Mouse (Mus musculus) spleen, postnatal 4 days (tissue): ENCODE data around the gene Mrpl2.

Experiments
- DNase-seq, 2 experiments: peaks; one replicate each; pipeline ENCODE4 v3.0.0; 2022; ENCODE audit warnings: low spot score in 2 of 2

Mrpl2 gene

GRCm38 (mm10) chr17:46627409-46627808 lies 18.6 kb upstream of the Mrpl2 start:
- no peak for DNase-seq

DNA sequence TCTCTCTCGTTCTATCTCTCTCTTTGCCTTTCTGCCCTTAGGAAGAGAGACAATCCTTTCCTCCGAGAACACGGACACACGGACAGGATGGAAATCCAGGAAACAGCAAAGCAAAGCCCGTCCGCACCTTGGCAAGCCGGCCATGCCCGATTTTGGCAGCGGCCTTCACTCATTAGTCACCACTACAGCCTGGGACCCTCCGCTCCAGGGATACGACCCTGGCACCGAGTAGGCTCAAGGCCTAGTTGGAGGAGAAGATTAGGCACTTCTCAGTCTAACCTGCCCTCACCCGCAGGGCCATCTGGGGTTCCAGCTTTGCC lies 17.6 kb upstream of the Mrpl2 start:
- no peak for DNase-seq

DNA sequence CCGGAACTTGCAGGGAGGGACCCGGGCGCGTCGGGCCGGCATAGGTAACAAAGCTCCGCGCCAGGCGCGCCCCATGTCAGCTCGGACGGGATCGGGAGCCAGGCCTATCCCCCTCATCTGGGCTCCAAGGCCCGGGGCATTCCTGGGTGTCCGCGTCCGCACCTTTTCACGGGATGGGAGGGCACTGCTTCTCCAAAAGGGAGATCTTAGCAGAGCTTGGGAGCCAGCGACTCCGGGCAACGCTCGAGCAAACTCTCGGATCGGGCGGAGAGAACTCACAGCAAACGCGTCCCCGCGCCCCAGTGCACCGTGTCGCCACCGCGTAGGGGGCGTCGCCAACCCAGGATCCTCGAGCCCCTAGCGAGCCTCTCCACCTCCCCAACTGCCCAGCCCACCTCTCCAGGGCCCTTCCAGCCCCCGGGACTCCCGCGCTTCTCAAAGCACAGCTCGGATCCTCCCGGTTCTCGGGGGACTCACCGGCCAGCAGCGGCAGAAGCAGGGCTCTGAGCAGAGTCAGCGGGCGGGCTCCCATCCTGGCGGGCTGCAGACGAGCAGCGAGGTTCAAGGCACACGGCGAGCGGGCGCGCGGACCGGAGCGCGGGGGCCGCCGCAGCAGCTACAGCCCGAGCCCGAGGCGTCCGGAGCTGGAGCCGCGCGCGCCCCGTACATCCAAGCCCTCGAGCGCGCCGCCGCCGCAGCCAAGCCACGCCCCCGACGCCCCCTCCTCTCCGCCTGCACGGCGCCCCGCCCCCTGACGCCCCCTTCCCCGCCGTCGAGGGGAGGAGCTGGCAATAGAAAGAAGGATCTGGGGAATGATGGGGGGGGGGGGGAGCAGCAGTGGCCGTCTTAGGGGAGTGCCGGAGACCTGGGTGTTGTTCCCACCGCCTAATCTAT lies 17.0 kb upstream of the Mrpl2 start, which contains the start of gene Ptk7:
Gene Ptk7 (minus strand): TSS at position 714 of the 894 bp plus-strand sequence.
- DNase-seq: peak; percentile 45 to 69

GRCm38 (mm10) chr17:46629685-46630441 lies 16.2 kb upstream of the Mrpl2 start:
- peak in 1 of 2 experiments; percentile 34 for DNase-seq

DNA sequence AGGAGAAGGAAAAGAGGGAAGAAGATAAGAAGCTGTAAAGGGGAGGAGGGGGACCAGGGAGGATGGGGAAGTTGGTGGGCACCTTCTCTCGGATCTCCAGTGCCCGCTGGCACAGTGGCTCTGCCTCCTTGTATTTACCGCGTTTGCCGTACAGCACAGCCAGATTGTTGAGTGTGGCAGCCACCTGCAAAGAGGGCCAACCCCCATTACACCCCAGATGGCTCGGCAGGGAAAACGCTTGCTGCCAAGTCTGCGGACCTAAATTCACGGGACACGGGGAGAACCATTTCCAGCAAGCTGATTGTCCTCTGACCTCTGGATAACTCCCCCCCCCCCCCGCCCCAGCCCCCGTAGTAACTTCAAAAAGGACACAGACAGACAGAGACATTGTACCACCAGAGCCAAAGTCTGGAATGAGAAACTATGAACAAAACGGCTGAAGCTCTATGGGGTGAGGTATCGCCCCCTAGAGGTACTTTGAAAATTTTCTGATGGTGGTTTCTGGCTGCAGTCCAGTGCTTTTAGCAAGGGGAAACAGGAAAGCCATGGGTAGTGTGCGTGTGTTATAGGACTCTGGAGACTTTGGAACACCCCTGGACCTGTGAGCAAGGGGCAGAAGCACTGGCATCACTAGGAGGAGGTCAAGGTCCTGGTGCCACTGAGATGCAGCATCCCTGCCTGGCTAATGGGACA lies 9.1 kb upstream of the Mrpl2 start:
- peak in 1 of 2 experiments; percentile 36 for DNase-seq

DNA sequence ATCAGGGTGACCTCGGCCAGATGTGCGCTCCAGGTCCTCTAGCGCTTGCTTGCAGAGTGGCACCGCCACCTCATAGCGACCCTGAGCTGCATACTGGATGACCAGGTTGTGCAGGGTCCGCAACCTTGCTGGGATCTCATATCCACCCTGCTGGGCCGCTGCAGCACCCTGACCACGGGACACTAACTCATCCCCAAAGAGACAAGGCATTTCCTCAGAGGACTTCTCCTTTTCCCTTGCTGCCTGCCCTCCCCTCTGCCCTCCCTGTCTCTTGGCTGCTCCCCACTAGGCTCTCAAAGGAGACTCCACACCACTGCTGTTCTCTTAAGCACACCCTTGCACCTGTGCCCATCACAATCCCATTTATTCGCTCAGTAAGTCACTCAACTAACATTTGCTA lies 6.1 kb upstream of the Mrpl2 start:
- no peak for DNase-seq

DNA sequence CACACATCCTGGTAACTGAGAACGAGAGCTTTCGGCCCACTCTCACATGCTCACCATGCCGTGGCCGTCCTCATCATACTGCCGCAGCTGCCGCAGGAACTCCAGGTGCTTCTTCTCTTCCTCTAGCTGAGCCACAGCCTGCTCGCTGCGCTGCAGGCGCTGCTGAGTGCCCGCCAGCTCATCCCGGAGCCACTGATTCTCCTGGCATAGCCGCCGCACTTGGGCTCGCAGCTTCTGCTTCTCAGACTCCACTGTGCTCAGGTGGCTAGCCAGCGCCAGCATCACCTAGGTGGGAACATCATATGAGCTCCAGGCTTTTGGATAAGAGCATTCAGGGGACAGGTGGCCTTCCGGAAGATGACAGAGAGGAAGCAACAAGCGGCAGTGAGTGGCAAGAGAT lies 4.0 kb upstream of the Mrpl2 start:
- DNase-seq: no peak

GRCm38 (mm10) chr17:46644152-46644805 lies 1.8 kb upstream of the Mrpl2 start:
- DNase-seq: no peak

GRCm38 (mm10) chr17:46644916-46645475 lies 1.0 kb upstream of the Mrpl2 start:
- no peak for DNase-seq

GRCm38 (mm10) chr17:46646322-46646662 lies 263 bp downstream of the Mrpl2 start:
- no peak for DNase-seq

DNA sequence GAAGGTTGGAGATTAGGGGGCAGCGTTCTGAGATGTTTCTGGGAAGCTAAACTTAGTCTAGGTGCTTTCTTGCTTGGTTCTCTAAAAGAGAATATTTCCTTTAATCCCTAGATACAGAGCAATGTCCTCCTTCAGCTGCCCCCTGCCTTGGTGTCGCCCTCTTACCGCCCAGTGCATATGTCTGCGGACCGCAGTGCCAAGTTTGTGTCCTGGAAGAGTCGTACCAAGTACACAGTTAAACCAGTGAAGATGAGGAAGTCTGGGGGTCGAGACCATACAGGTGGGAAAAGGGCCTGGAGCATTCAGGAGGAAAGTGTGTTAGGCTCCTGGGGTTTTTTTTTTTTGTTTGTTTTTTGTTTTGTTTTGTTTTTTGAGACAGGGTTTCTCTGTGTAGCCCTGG lies 1.2 kb downstream of the Mrpl2 start:
- DNase-seq: no peak

- no peak for DNase-seq
Measured at GRCm38 (mm10) chr17:46648436-46648835, 2.4 kb downstream of the Mrpl2 start.

GRCm38 (mm10) chr17:46649811-46650210 lies 3.8 kb downstream of the Mrpl2 start:
- DNase-seq: peak in 1 of 2 experiments; percentile 62

- DNase-seq: peak; percentile 83 to 91
Measured at GRCm38 (mm10) chr17:46650232-46651031, 4.4 kb downstream of the Mrpl2 start, which contains the start of gene Cul7. TSS of gene Cul7 (plus strand) at chr17:46650337.

GRCm38 (mm10) chr17:46651292-46651691 lies 5.3 kb downstream of the Mrpl2 start:
- peak in 1 of 2 experiments; percentile 59 for DNase-seq

DNA sequence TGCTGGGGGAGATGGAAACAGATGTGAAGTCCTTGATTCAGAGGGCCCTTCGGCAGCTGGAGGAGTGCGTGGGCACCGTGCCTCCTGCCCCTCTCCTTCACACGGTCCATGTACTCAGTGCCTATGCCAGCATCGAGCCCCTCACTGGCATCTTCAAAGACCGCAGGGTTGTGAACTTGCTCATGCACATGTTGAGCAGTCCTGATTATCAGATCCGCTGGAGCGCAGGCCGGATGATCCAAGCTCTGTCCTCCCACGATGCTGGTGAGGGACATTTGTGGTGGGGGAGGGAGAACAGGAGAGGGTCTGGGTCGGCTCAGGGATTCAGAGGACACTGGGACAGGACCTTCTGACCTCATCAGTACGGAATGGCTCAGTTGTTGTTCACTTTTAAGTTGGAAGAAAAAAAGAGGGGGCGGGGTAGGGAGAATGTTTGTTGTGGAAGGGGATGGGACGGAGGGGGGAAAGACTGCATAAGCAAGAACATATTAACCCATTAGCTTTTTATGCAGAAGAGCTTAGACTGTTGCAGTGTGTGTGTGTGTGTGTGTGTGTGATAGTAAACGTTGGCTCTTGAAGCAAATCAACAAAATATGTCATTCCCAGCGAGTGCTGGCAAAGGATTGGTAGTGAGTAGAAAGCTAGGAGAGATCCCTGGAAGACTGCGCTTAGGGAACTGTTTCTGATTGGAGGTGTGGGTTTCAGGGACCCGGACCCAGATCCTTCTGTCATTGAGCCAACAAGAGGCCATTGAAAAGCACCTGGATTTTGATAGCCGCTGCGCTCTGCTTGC lies 5.9 kb downstream of the Mrpl2 start:
- peak in 1 of 2 experiments; percentile 60 for DNase-seq

GRCm38 (mm10) chr17:46656054-46656453 lies 10.0 kb downstream of the Mrpl2 start:
- no peak for DNase-seq

DNA sequence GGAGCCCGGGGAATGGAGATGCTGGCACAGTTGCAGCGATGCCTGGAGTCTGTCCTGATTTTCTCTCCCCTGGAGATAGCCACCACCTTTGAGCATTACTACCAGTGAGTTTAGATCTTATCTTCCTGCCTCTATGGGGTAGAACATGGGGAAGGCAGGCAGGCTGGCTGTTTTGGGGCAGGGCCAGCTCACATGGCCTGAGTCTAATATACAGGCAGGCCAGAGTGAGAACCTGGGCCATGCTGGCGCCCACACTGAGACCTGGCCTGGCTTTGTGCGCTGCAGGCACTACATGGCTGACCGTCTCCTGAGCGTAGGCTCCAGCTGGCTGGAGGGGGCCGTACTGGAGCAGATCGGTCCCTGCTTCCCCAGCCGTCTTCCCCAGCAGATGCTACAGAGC lies 15.3 kb downstream of the Mrpl2 start:
- no peak for DNase-seq

GRCm38 (mm10) chr17:46661981-46662380 lies 16.0 kb downstream of the Mrpl2 start:
- DNase-seq: no peak

DNA sequence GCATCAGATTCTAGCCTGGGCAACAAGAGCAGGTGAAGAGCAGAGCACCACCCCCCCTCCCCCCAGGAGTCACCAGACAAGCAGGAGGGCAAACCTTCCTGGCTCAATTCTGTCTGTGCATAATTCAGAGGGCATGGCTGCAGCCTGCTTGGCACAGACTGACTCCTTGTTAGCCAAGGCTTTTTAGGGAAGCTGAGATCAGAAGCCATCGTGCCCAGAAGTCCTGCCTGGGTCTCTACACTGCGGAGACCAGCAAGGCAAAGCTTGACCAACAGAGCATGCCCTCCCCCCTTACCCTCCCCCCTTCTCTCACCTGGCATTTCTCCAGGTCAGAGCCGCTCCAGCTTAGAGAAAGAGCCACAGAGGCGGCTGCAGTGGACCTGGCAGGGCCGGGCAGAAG lies 16.7 kb downstream of the Mrpl2 start:
- no peak for DNase-seq
